Mouse (Mus musculus): ENCODE results near the gene Shf. TPM values are rescaled to one million over a fixed set of nuclear protein-coding genes. Genes with fewer than 3 reads are reported as not detected.

The Shf gene
- polyA plus RNA-seq, 1 experiment from 2014 or later, result 13.8 TPM

DNA sequence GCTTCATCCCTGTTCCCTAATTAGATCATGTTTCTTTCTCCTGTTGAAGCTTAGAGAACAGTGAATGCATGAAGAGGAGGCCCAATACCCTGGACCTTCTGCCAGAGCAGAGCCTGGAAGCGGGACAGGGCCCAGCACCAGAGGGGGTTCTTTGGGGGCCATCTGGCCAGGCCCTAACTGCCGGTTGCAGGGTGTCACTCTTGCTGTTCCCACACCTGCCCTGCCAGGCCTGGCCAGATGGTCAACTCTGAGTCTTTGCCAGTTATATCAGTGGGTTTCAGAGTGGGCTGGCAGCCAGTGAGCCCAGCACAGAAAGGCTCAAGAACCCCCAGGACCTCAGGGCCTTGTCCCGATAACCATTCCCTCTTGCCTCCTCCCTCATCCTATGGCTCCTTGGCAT, 2.9 kb downstream of the Shf start:
- no peak overlapping the region for H3K27ac ChIP-seq (ENCODE audit: low read depth, low read length)
- H3K36me3 ChIP-seq (ENCODE audit: control insufficient read depth, insufficient read depth, low read length), result peaks cover 4% of the 10 kb centered on the region; the same call in 1 of the 2 replicates
- peak overlapping the region; percentile 87 for H3K4me2 ChIP-seq (ENCODE audit: low read depth)
- H3K9ac ChIP-seq (ENCODE audit: low read length), result peak overlapping the region; percentile 3; the same call in 1 of the 2 replicates
- peaks cover 19% of the 10 kb centered on the region for H3K4me1 ChIP-seq (ENCODE audit: control insufficient read depth, insufficient read depth, low read length)
- DNase-seq (ENCODE audit: low spot score), result no peak
- 77% methylated on average over 3 of the region's 3 CpGs for WGBS
- no peak for ATAC-seq (ENCODE audit: insufficient read depth, low FRiP score, low TSS enrichment)
- no peaks in the 10 kb centered on the region for H3K27me3 ChIP-seq (ENCODE audit: control insufficient read depth, insufficient read depth, low read length)
- no peaks in the 10 kb centered on the region for H3K9me3 ChIP-seq (ENCODE audit: control insufficient read depth, low read length)
- H3K4me3 ChIP-seq (ENCODE audit: low read depth, low read length), result 0 out of 2 replicates have a peak overlapping the region, but pooled peaks have one; percentile 12

DNA sequence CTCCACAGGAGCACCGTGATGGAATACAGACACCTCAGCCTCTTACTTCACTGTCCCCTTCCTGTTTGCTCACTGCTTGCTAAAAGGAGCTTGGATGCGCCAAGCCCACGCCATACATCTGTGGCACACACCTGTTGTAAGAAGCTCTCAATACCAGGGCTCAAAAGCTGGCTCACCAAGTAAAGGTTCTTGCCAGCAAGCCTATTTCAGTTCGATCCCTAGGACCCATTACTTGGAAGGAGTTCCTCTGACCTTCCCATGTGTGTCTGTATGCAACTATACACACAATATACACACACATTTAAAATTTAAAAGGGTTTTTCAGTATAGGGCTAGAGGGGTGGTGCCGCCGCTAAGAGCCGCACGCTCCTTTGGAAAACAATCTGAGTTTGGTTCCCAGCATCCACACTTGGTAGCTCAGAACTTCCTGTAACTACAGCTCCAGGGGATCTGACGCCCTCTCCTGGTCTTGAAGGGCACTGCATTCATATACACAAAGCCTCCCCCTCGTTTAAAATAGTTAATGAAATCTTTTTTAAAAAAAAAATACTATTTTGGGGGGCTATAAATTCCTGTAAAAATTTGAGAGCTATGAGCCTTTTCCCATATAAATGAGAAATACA, 3.6 kb downstream of the Shf start:
- peaks cover 19% of the 10 kb centered on the region for H3K4me1 ChIP-seq (ENCODE audit: control insufficient read depth, insufficient read depth, low read length)
- no peaks in the 10 kb centered on the region for H3K27me3 ChIP-seq (ENCODE audit: control insufficient read depth, insufficient read depth, low read length)
- no peak for DNase-seq (ENCODE audit: low spot score)
- no peak for ATAC-seq (ENCODE audit: insufficient read depth, low FRiP score, low TSS enrichment)
- no peak overlapping the region for H3K4me3 ChIP-seq (ENCODE audit: low read depth, low read length)
- peaks cover 4% of the 10 kb centered on the region; the same call in 1 of the 2 replicates for H3K36me3 ChIP-seq (ENCODE audit: control insufficient read depth, insufficient read depth, low read length)
- H3K4me2 ChIP-seq (ENCODE audit: low read depth), result no peak overlapping the region
- no peaks in the 10 kb centered on the region for H3K9me3 ChIP-seq (ENCODE audit: control insufficient read depth, low read length)
- 86% methylated on average over 10 of the region's 10 CpGs for WGBS
- no peak overlapping the region for H3K27ac ChIP-seq (ENCODE audit: low read depth, low read length)
- H3K9ac ChIP-seq (ENCODE audit: low read length), result no peak overlapping the region

DNA sequence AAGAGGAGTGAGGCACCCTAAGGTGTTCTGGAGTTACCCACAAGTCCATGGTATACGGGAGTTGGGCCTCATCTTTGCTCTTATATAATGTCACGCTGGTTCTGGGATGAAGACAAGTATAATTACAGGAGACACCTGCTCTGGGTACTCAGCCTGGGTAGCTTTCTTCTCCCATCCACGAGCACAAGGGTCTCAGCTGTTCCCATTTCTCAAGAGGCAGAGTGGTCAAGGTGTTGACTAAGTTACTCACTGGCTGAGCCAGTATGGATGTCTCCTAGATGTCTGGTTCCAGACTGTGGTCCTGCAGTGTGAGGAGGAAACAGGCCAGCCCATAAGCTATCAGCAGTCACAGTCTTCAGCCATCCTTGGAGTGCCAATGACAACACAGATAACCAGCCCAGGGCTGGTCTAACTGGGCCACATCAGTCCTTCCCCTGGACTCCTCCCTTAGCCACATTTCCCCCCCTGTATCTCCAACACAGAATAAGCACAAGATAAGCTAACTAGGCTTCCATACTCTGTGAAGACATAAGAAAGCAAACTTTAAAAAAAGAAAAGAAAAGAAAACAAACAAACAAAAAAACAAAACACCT, 4.5 kb downstream of the Shf start:
- Histone ChIP-seq H3K4me3 (ENCODE audit: low read depth, low read length) (no peak overlapping the region), H3K27me3 (ENCODE audit: control insufficient read depth, insufficient read depth, low read length) (no peaks in the 10 kb centered on the region), H3K4me2 (ENCODE audit: low read depth) (no peak overlapping the region), H3K36me3 (ENCODE audit: control insufficient read depth, insufficient read depth, low read length) (peaks cover 4% of the 10 kb centered on the region; the same call in 1 of the 2 replicates), H3K4me1 (ENCODE audit: control insufficient read depth, insufficient read depth, low read length) (peaks cover 19% of the 10 kb centered on the region), H3K9ac (ENCODE audit: low read length) (no peak overlapping the region), H3K27ac (ENCODE audit: low read depth, low read length) (no peak overlapping the region), H3K9me3 (ENCODE audit: control insufficient read depth, low read length) (no peaks in the 10 kb centered on the region)
- WGBS, result 97% methylated on average over 3 of the region's 3 CpGs
- ATAC-seq (ENCODE audit: insufficient read depth, low FRiP score, low TSS enrichment) (no peak), DNase-seq (ENCODE audit: low spot score) (no peak)

DNA sequence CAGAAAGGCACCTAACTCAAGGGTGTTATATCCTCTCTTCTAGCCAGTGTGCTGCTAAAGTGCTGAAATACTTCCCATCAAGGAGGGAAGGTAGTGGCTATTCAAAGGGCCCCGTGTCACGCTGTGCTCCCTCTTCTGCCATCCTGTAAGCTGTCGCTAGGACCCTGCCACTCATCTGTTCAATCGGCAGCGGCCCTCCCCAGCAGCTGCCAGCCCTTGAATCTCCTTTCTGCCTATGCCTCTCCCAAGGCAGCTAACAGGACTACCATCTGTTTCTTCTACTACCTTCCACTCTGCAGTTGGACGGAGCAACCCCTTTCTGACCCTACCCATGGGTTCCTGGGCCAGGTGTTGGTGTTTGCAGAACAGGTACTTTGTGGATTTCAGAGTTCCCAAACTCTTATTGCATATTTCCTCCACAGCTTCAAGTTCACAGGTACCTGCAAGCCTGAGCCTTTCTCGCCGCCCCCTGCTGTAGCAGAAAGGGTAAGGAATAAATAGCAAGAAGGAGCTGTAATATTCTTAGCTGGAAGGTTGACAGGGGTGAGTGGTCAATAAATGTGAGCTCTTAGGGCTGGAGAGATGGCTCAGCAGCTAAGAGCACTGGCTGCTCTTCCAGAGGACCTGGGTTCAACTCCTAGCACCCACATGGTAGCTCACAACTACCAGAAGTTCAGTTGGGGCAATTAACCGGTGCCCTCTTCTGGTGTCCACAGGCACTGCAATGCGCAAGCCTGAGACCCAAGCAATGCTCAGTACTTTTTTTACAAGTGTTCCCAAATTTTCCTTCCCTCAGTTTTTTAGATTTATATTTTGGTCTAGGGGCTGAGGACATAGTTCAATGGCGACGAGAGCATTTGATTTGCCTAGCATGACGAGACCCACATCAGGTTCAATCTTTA, 6.1 kb downstream of the Shf start:
- Histone ChIP-seq H3K9ac (ENCODE audit: low read length) (no peak overlapping the region), H3K4me2 (ENCODE audit: low read depth) (no peak overlapping the region), H3K27me3 (ENCODE audit: control insufficient read depth, insufficient read depth, low read length) (no peaks in the 10 kb centered on the region), H3K27ac (ENCODE audit: low read depth, low read length) (no peak overlapping the region), H3K36me3 (ENCODE audit: control insufficient read depth, insufficient read depth, low read length) (peaks cover 4% of the 10 kb centered on the region; the same call in 1 of the 2 replicates), H3K4me1 (ENCODE audit: control insufficient read depth, insufficient read depth, low read length) (peaks cover 19% of the 10 kb centered on the region), H3K4me3 (ENCODE audit: low read depth, low read length) (no peak overlapping the region), H3K9me3 (ENCODE audit: control insufficient read depth, low read length) (no peaks in the 10 kb centered on the region)
- 75% methylated on average over 13 of the region's 13 CpGs for WGBS
- ATAC-seq (ENCODE audit: insufficient read depth, low FRiP score, low TSS enrichment) (no peak), DNase-seq (ENCODE audit: low spot score) (no peak)

DNA sequence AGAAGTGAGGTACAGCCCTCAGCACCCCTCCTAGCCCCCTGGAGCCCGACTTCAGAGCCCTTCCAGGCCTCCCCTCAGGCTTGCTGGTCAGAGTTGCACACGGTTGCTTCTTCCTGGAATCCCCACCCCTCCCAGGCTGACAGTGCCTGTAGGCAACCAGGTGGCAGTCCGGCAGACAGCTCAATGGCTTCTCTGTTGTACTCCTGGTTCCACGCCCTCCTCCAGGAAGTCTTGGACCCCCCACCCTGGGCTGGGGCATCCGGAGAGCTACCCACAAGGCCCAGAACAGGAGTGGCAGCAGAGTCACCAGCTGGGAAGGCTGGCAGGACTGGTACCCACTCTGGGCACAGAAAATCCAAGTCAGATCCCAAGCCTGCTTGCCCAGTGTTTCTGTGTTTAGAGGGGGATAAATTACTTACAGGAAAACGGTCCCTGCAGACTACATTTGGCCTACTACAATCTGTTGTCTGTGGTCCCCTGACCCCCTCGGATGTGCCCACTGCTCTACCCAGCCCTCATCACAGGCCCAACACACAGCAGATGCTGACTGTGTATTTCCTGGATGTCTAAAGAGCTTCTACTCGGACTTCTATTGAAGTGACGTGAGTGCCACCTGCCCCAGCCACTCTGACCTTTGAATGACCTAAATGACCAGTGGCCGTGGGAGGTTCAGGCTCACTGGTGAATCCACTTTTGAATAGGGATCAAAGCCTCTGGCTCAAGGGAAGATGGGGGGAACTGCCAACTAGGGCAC, 6.9 kb downstream of the Shf start:
- no peak overlapping the region for H3K4me2 ChIP-seq (ENCODE audit: low read depth)
- WGBS, result 57% methylated on average over 10 of the region's 10 CpGs
- no peaks in the 10 kb centered on the region for H3K27me3 ChIP-seq (ENCODE audit: control insufficient read depth, insufficient read depth, low read length)
- H3K36me3 ChIP-seq (ENCODE audit: control insufficient read depth, insufficient read depth, low read length), result peaks cover 4% of the 10 kb centered on the region; the same call in 1 of the 2 replicates
- H3K9me3 ChIP-seq (ENCODE audit: control insufficient read depth, low read length), result no peaks in the 10 kb centered on the region
- no peak overlapping the region for H3K27ac ChIP-seq (ENCODE audit: low read depth, low read length)
- ATAC-seq (ENCODE audit: insufficient read depth, low FRiP score, low TSS enrichment), result no peak
- H3K9ac ChIP-seq (ENCODE audit: low read length), result no peak overlapping the region
- H3K4me3 ChIP-seq (ENCODE audit: low read depth, low read length), result no peak overlapping the region
- no peak for DNase-seq (ENCODE audit: low spot score)
- H3K4me1 ChIP-seq (ENCODE audit: control insufficient read depth, insufficient read depth, low read length), result peaks cover 14% of the 10 kb centered on the region

DNA sequence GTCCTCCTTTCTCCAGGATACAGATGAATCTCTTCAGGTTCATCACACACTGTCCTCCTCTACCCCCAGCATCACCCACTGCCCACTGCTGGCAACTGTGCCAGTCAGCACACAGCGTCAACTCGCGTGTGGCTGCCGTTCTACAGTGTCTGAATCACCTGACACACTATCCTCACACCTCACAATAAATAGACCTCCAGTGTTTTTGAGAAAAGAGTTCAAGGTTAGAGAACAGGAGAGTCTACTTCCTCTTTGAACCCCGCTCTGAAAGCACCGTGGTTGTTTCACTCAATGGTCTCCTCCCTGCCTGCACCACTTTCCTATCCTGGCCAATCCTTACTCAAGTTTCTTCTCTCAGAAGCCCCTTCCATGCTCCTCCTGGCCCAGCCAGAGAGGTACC, 7.8 kb downstream of the Shf start:
- H3K36me3 ChIP-seq (ENCODE audit: control insufficient read depth, insufficient read depth, low read length), result peaks cover 4% of the 10 kb centered on the region; the same call in 1 of the 2 replicates

DNA sequence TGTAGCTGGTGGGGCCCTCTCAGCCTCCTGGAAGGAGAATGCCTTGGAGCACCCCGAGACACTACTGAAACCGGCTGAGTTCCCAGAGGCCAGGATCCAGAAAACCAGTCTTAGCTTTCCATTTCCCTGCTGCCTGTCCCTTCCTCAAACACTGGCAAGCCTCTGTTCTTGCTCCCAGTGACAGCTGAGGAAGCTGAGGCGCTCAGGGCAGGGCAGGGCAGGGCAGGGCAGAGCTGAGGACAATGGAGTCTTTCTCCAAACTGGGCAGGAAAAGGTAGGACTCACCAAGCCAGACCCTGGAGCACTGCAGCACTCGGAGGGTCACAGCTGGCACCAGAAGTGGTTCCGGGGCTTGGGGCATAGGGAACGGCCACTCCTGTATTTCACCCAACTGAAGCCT, 8.7 kb downstream of the Shf start:
- WGBS, result 78% methylated on average over 6 of the region's 6 CpGs
- Histone ChIP-seq H3K27me3 (ENCODE audit: control insufficient read depth, insufficient read depth, low read length) (no peaks in the 10 kb centered on the region), H3K9ac (ENCODE audit: low read length) (no peak overlapping the region), H3K27ac (ENCODE audit: low read depth, low read length) (no peak overlapping the region), H3K4me2 (ENCODE audit: low read depth) (no peak overlapping the region), H3K4me3 (ENCODE audit: low read depth, low read length) (no peak overlapping the region), H3K9me3 (ENCODE audit: control insufficient read depth, low read length) (no peaks in the 10 kb centered on the region), H3K36me3 (ENCODE audit: control insufficient read depth, insufficient read depth, low read length) (peaks cover 4% of the 10 kb centered on the region), H3K4me1 (ENCODE audit: control insufficient read depth, insufficient read depth, low read length) (0 out of 2 replicates have a peak, but pooled peaks cover 3% of the 10 kb centered on the region)
- ATAC-seq (ENCODE audit: insufficient read depth, low FRiP score, low TSS enrichment), result no peak
- no peak for DNase-seq (ENCODE audit: low spot score)

More for the DNA sequence above, 7.8 kb downstream of the Shf start:
- ATAC-seq (ENCODE audit: insufficient read depth, low FRiP score, low TSS enrichment), result no peak
- peaks cover 5% of the 10 kb centered on the region for H3K4me1 ChIP-seq (ENCODE audit: control insufficient read depth, insufficient read depth, low read length)
- H3K27ac ChIP-seq (ENCODE audit: low read depth, low read length), result no peak overlapping the region
- no peak overlapping the region for H3K9ac ChIP-seq (ENCODE audit: low read length)
- DNase-seq (ENCODE audit: low spot score), result no peak
- H3K4me2 ChIP-seq (ENCODE audit: low read depth), result no peak overlapping the region
- WGBS, result 91% methylated on average over 6 of the region's 6 CpGs
- H3K27me3 ChIP-seq (ENCODE audit: control insufficient read depth, insufficient read depth, low read length), result no peaks in the 10 kb centered on the region
- H3K9me3 ChIP-seq (ENCODE audit: control insufficient read depth, low read length), result no peaks in the 10 kb centered on the region
- no peak overlapping the region for H3K4me3 ChIP-seq (ENCODE audit: low read depth, low read length)

DNA sequence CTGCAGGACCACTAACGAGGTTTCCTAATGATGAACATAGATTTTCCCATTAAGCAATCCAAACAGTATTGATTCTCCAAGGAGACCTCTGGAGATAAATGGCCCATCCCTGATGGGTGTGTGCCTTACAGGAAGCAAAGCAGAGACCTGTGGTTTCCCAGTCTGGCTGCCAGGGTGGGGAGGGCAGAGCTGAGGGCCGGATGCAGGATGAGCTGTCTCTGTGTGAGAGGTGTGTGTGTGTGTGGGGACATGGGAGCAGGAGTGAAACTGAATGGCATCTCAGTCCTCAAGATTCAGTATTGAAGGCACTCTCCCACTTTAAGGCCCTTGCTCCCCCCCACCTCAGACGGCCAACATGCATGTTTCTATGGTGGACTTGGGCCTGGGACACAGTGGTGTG, 12.8 kb downstream of the Shf start:
- H3K9ac ChIP-seq (ENCODE audit: low read length), result no peak overlapping the region
- no peaks in the 10 kb centered on the region; the same call in 1 of the 2 replicates for H3K36me3 ChIP-seq (ENCODE audit: control insufficient read depth, insufficient read depth, low read length)
- 89% methylated on average over 3 of the region's 3 CpGs for WGBS
- H3K27ac ChIP-seq (ENCODE audit: low read depth, low read length), result no peak overlapping the region
- DNase-seq (ENCODE audit: low spot score) (no peak), ATAC-seq (ENCODE audit: insufficient read depth, low FRiP score, low TSS enrichment) (no peak)
- H3K4me2 ChIP-seq (ENCODE audit: low read depth), result no peak overlapping the region
- no peaks in the 10 kb centered on the region for H3K9me3 ChIP-seq (ENCODE audit: control insufficient read depth, low read length)
- H3K4me3 ChIP-seq (ENCODE audit: low read depth, low read length), result no peak overlapping the region
- peaks cover 18% of the 10 kb centered on the region for H3K4me1 ChIP-seq (ENCODE audit: control insufficient read depth, insufficient read depth, low read length)
- H3K27me3 ChIP-seq (ENCODE audit: control insufficient read depth, insufficient read depth, low read length), result no peaks in the 10 kb centered on the region
